8 mouse cellular contexts compared by ENCODE assay signal in genomic region chr10:80281921-80282371, GRCm38 (mm10). TPM values are rescaled to one million over a fixed set of nuclear protein-coding genes. Genes with fewer than 3 reads are reported as not detected.
DNase-seq lines count a peak whose midpoint lies in the region; ATAC-seq and TF ChIP-seq lines count a peak whose summit lies in the region.

No protein-coding gene starts in this region.

- no peaks in the 10 kb centered on the region for H3K79me2 ChIP-seq in heart, adult 2 months (replicated peaks; ENCODE audit: control insufficient read depth, insufficient read depth, low read length)

- ATAC-seq in lung, postnatal 0 days = peak; percentile 82
- ATAC-seq in forebrain, embryonic 16.5 days = no peak; the same call in 1 of the 2 replicates

- no peak overlapping the region for H3K4me3 ChIP-seq in heart, adult 2 months
- no peak overlapping the region for H3K4me3 ChIP-seq in lung, postnatal 0 days (ENCODE audit: low read depth, low read length)
- no peak overlapping the region for H3K4me3 ChIP-seq in forebrain, embryonic 16.5 days (replicated peaks; ENCODE audit: low read length)

- no peaks in the 10 kb centered on the region for H3K36me3 ChIP-seq in heart, adult 2 months (ENCODE audit: control insufficient read depth, insufficient read depth, low read length)
- H3K36me3 ChIP-seq in lung, postnatal 0 days (ENCODE audit: insufficient read depth, low read length) = peaks cover 37% of the 10 kb centered on the region
- H3K36me3 ChIP-seq in forebrain, embryonic 16.5 days (ENCODE audit: control insufficient read depth, insufficient read depth) = peaks cover 57% of the 10 kb centered on the region

- intact Hi-C loops in heart, adult 2 months (cut with DNase I) = loop anchor here (1.0 kb wide), 1 partner anchor 30 kb away; no protein-coding TSS in a partner anchor

- H3K9ac ChIP-seq in heart, adult 2 months (ENCODE audit: low read depth, low read length) = no peak overlapping the region
- no peak overlapping the region for H3K9ac ChIP-seq in lung, postnatal 0 days (replicated peaks; ENCODE audit: low read depth)
- no peak overlapping the region for H3K9ac ChIP-seq in forebrain, embryonic 16.5 days (replicated peaks; ENCODE audit: low read depth, low read length)

- no peaks in the 10 kb centered on the region for H3K27me3 ChIP-seq in heart, adult 2 months (ENCODE audit: control insufficient read depth, insufficient read depth, low read length)
- H3K27me3 ChIP-seq in lung, postnatal 0 days (replicated peaks; ENCODE audit: insufficient read depth, low read length) = no peaks in the 10 kb centered on the region
- H3K27me3 ChIP-seq in forebrain, embryonic 16.5 days (replicated peaks; ENCODE audit: control insufficient read depth, insufficient read depth, low read length) = no peaks in the 10 kb centered on the region

- no peak overlapping the region for H3K4me2 ChIP-seq in lung, postnatal 0 days (replicated peaks; ENCODE audit: low read depth, low read length)
- H3K4me2 ChIP-seq in forebrain, embryonic 16.5 days (ENCODE audit: low read length) = no peak overlapping the region

- peak overlapping the region; percentile 78 for H3K27ac ChIP-seq in heart, adult 2 months
- peak overlapping the region; percentile 95 for H3K27ac ChIP-seq in lung, postnatal 0 days (ENCODE audit: low read length)
- H3K27ac ChIP-seq in forebrain, embryonic 16.5 days (ENCODE audit: low read length) = no peak overlapping the region

- TF ChIP-seq CTCF in heart, adult 2 months (IDR thresholded peaks at IDR 0.05) = no peak
- TF ChIP-seq CTCF in lung, postnatal 0 days (IDR thresholded peaks at IDR 0.05) = no peak

- peak in 1 of 2 experiments; percentile 62 for DNase-seq in heart, adult 2 months
- no peak for DNase-seq in heart, adult 8-10 months (ENCODE audit: low spot score)
- peak; percentile 57 for DNase-seq in adrenal gland, adult 8-10 months
- peak; percentile 54 for DNase-seq in heart, postnatal 4 days
- DNase-seq in lung, postnatal 0 days (ENCODE audit: low spot score) = peak; percentile 91
- DNase-seq in layer of hippocampus, adult 8-10 months (ENCODE audit: low spot score in 2 of 2) = no peak
- DNase-seq in natural killer cell, adult 2 months (ENCODE audit: low spot score in 2 of 2) = no peak

- no peak for TF ChIP-seq POLR2A in heart, adult 2 months (IDR thresholded peaks at IDR 0.05; ENCODE audit: insufficient read depth, low read depth, low read length)

- no peaks in the 10 kb centered on the region for H3K9me3 ChIP-seq in lung, postnatal 0 days (ENCODE audit: low read length)
- H3K9me3 ChIP-seq in forebrain, embryonic 16.5 days (ENCODE audit: control insufficient read depth, low read length) = no peaks in the 10 kb centered on the region

- WGBS in heart, adult 2 months = 42% methylated on average over 8 of the region's 8 CpGs
- WGBS in lung, postnatal 0 days = 52% methylated on average over 8 of the region's 8 CpGs
- WGBS in forebrain, embryonic 16.5 days = 74% methylated on average over 8 of the region's 8 CpGs

- peaks cover 4% of the 10 kb centered on the region; the same call in 1 of the 2 replicates for H3K4me1 ChIP-seq in heart, adult 2 months (ENCODE audit: control insufficient read depth, insufficient read depth, low read length)
- H3K4me1 ChIP-seq in lung, postnatal 0 days (ENCODE audit: insufficient read depth, low read depth, low read length) = peaks cover 13% of the 10 kb centered on the region
- H3K4me1 ChIP-seq in forebrain, embryonic 16.5 days (replicated peaks; ENCODE audit: control insufficient read depth, insufficient read depth, low read length) = no peaks in the 10 kb centered on the region

- TF ChIP-seq EP300 in heart, adult 2 months (IDR thresholded peaks at IDR 0.05; ENCODE audit: insufficient read depth, low read depth, low read length) = no peak
- no peak; the same call in 1 of the 2 replicates for TF ChIP-seq EP300 in lung, postnatal 0 days (IDR thresholded peaks at IDR 0.05)

RNA-seq across cellular contexts. Expression of gene Rps15, which starts 10.3 kb away (rescaled TPM):
- total RNA-seq in heart, adult 2 months (2021) = 100 to 1,000 TPM; 748 to 861 TPM
- 880 and 1,041 TPM in 2 replicates for polyA plus RNA-seq in heart, adult 2 months (2012; rRNA removed)
- 100 to 1,000 TPM; 763 to 919 (median 846) TPM for total RNA-seq in heart, adult 8-10 months (2022)
- 1,000 to 10,000 TPM; 1,106 to 1,181 (median 1,155) TPM for total RNA-seq in adrenal gland, adult 8-10 months (2022)
- total RNA-seq in heart, postnatal 4 days (2021) = 1,000 to 10,000 TPM in 1 of 2 experiments, 100 to 1,000 TPM in 1; 949 to 1,003 TPM
- polyA plus RNA-seq in lung, postnatal 0 days (2015; fragmentation: Nextera tagmentation; extraction: Ambion mirVana) = 651 and 741 TPM in 2 replicates
- total RNA-seq in layer of hippocampus, adult 8-10 months (2022) = 1,000 to 10,000 TPM in 1 of 4 experiments, 100 to 1,000 TPM in 3; 755 to 1,005 (median 888) TPM
- 531 and 538 TPM in 2 replicates for polyA plus RNA-seq in forebrain, embryonic 16.5 days (2015; fragmentation: Nextera tagmentation; extraction: Ambion mirVana)

RNA-seq across cellular contexts. Expression of gene Apc2, which starts 13.8 kb away (rescaled TPM):
- 1 to 10 TPM; 2.3 to 2.6 TPM for total RNA-seq in heart, adult 2 months (2021)
- 2.4 and 2.7 TPM in 2 replicates for polyA plus RNA-seq in heart, adult 2 months (2012; rRNA removed)
- total RNA-seq in heart, adult 8-10 months (2022) = 1 to 10 TPM; 2.2 to 3.1 (median 2.2) TPM
- total RNA-seq in adrenal gland, adult 8-10 months (2022) = 1 to 10 TPM; 1.5 to 6.8 (median 4.3) TPM
- total RNA-seq in heart, postnatal 4 days (2021) = 1 to 10 TPM; 6.0 to 6.2 TPM
- 0.57 and 0.85 TPM in 2 replicates for polyA plus RNA-seq in lung, postnatal 0 days (2015; fragmentation: Nextera tagmentation; extraction: Ambion mirVana)
- 100 to 1,000 TPM in 3 of 4 experiments, 10 to 100 TPM in 1; 90.4 to 113 (median 110) TPM for total RNA-seq in layer of hippocampus, adult 8-10 months (2022)
- 222 and 234 TPM in 2 replicates for polyA plus RNA-seq in forebrain, embryonic 16.5 days (2015; fragmentation: Nextera tagmentation; extraction: Ambion mirVana)

RNA-seq across cellular contexts. Expression of gene Dazap1, which starts 20.7 kb away (rescaled TPM):
- total RNA-seq in heart, adult 2 months (2021) = 10 to 100 TPM; 56.4 to 57.9 TPM
- 37.6 and 41.0 TPM in 2 replicates for polyA plus RNA-seq in heart, adult 2 months (2012; rRNA removed)
- total RNA-seq in heart, adult 8-10 months (2022) = 10 to 100 TPM; 49.2 to 62.8 (median 56.5) TPM
- 100 to 1,000 TPM in 2 of 4 experiments, 10 to 100 TPM in 2; 72.3 to 125 (median 90.3) TPM for total RNA-seq in adrenal gland, adult 8-10 months (2022)
- 100 to 1,000 TPM; 131 to 140 TPM for total RNA-seq in heart, postnatal 4 days (2021)
- polyA plus RNA-seq in lung, postnatal 0 days (2015; fragmentation: Nextera tagmentation; extraction: Ambion mirVana) = 37.8 and 38.1 TPM in 2 replicates
- 10 to 100 TPM; 84.8 to 98.3 (median 91.6) TPM for total RNA-seq in layer of hippocampus, adult 8-10 months (2022)
- polyA plus RNA-seq in forebrain, embryonic 16.5 days (2015; fragmentation: Nextera tagmentation; extraction: Ambion mirVana) = 61.3 and 61.8 TPM in 2 replicates

RNA-seq across cellular contexts. Expression of gene Gamt, which starts 21.1 kb away (rescaled TPM):
- total RNA-seq in heart, adult 2 months (2021) = 1 to 10 TPM; 8.3 to 8.4 TPM
- polyA plus RNA-seq in heart, adult 2 months (2012; rRNA removed) = 8.0 and 11.0 TPM in 2 replicates
- total RNA-seq in heart, adult 8-10 months (2022) = 10 to 100 TPM; 10.3 to 17.1 (median 14.7) TPM
- 100 to 1,000 TPM; 238 to 291 (median 243) TPM for total RNA-seq in adrenal gland, adult 8-10 months (2022)
- 10 to 100 TPM; 18.5 to 23.4 TPM for total RNA-seq in heart, postnatal 4 days (2021)
- polyA plus RNA-seq in lung, postnatal 0 days (2015; fragmentation: Nextera tagmentation; extraction: Ambion mirVana) = 23.5 and 25.4 TPM in 2 replicates
- total RNA-seq in layer of hippocampus, adult 8-10 months (2022) = 10 to 100 TPM; 22.4 to 34.7 (median 27.9) TPM
- 22.7 and 24.6 TPM in 2 replicates for polyA plus RNA-seq in forebrain, embryonic 16.5 days (2015; fragmentation: Nextera tagmentation; extraction: Ambion mirVana)

RNA-seq across cellular contexts. Expression of gene Ndufs7, which starts 33.0 kb away (rescaled TPM):
- total RNA-seq in heart, adult 2 months (2021) = 1,000 to 10,000 TPM in 1 of 2 experiments, 100 to 1,000 TPM in 1; 943 to 1,108 TPM
- 1,263 and 1,990 TPM in 2 replicates for polyA plus RNA-seq in heart, adult 2 months (2012; rRNA removed)
- 1,000 to 10,000 TPM in 3 of 4 experiments, 100 to 1,000 TPM in 1; 949 to 1,112 (median 1,023) TPM for total RNA-seq in heart, adult 8-10 months (2022)
- 100 to 1,000 TPM; 192 to 257 (median 232) TPM for total RNA-seq in adrenal gland, adult 8-10 months (2022)
- 100 to 1,000 TPM; 480 to 520 TPM for total RNA-seq in heart, postnatal 4 days (2021)
- polyA plus RNA-seq in lung, postnatal 0 days (2015; fragmentation: Nextera tagmentation; extraction: Ambion mirVana) = 295 and 327 TPM in 2 replicates
- 100 to 1,000 TPM; 190 to 206 (median 201) TPM for total RNA-seq in layer of hippocampus, adult 8-10 months (2022)
- polyA plus RNA-seq in forebrain, embryonic 16.5 days (2015; fragmentation: Nextera tagmentation; extraction: Ambion mirVana) = 236 and 272 TPM in 2 replicates

Comparison
In these comparisons a context has a peak if more than half of its experiments do, and no peak if none do; other contexts are left out.
1. DNase-seq: peak in adrenal gland, adult 8-10 months (single experiment), heart, postnatal 4 days (single experiment) and lung, postnatal 0 days (single experiment); none in heart, adult 8-10 months (single experiment), layer of hippocampus, adult 8-10 months (0 of 2) and natural killer cell, adult 2 months (0 of 2).
2. RNA of gene Apc2, which starts 13.8 kb away (total RNA-seq): 90.4 to 113 TPM in layer of hippocampus, adult 8-10 months; 6.0 to 6.2 TPM in heart, postnatal 4 days, 1.5 to 6.8 TPM in adrenal gland, adult 8-10 months, 2.3 to 2.6 TPM in heart, adult 2 months and 2.2 to 3.1 TPM in heart, adult 8-10 months; every median in the first group is over 10 times any median in the second.